Mouse (Mus musculus): ENCODE data around the gene Psmb1. TPM values are rescaled to one million over a fixed set of nuclear protein-coding genes. Genes with fewer than 3 reads are reported as not detected.

The Psmb1 gene
- polyA plus RNA-seq, 1 experiment from 2014 or later, result 223 TPM

DNA sequence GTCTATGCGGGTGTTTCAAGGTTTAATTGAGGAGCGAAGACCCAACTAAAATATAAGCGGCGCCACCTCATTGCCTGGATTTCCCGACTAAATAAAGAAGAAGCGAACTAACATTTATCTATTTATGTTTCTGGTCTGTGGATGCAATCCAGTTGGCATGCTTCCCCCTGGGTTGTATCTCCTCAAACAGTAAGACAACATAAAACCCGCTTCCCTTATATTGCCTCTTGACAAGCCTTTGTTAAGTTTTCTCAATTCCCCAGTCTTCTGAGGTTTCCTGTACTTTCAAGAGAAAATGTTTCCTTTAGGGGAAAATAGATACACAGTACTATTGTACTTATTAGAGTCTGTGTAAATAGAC lies 818 bp downstream of the Psmb1 start:
- H3K36me3 ChIP-seq (ENCODE audit: control insufficient read depth, insufficient read depth, low read length), result peaks cover 7% of the 10 kb centered on the region
- H3K4me3 ChIP-seq (ENCODE audit: low read depth, low read length), result peak overlapping the region; percentile 92
- no peaks in the 10 kb centered on the region for H3K9me3 ChIP-seq (replicated peaks; ENCODE audit: control insufficient read depth, low read length)
- peak overlapping the region; percentile 72 for H3K4me2 ChIP-seq
- WGBS (ENCODE audit: insufficient replicate concordance), result 46% methylated on average over 7 of the region's 7 CpGs
- ATAC-seq (replicated peaks; ENCODE audit: insufficient number of reproducible peaks, low FRiP score, low TSS enrichment), result no peak
- peaks cover 20% of the 10 kb centered on the region for H3K4me1 ChIP-seq (ENCODE audit: control insufficient read depth, insufficient read depth, low read length)
- peak overlapping the region; percentile 88 for H3K9ac ChIP-seq (ENCODE audit: low read depth, low read length)
- H3K27me3 ChIP-seq (ENCODE audit: control insufficient read depth, insufficient read depth, low read length), result no peaks in the 10 kb centered on the region
- 0 out of 2 replicates have a peak overlapping the region, but pooled peaks have one; percentile 90 for H3K27ac ChIP-seq (ENCODE audit: low read depth, low read length)

GRCm38 (mm10) chr17:15497882-15498752 lies 1.4 kb downstream of the Psmb1 start:
- Histone ChIP-seq H3K36me3 (ENCODE audit: control insufficient read depth, insufficient read depth, low read length) (peaks cover 7% of the 10 kb centered on the region), H3K27ac (ENCODE audit: low read depth, low read length) (peak overlapping the region; percentile 90), H3K4me2 (peak overlapping the region; percentile 72), H3K27me3 (ENCODE audit: control insufficient read depth, insufficient read depth, low read length) (no peaks in the 10 kb centered on the region), H3K9ac (ENCODE audit: low read depth, low read length) (peak overlapping the region; percentile 88), H3K4me3 (ENCODE audit: low read depth, low read length) (peak overlapping the region; percentile 92), H3K4me1 (ENCODE audit: control insufficient read depth, insufficient read depth, low read length) (peaks cover 20% of the 10 kb centered on the region), H3K9me3 (replicated peaks; ENCODE audit: control insufficient read depth, low read length) (no peaks in the 10 kb centered on the region)
- peak; percentile 93 for ATAC-seq (replicated peaks; ENCODE audit: insufficient number of reproducible peaks, low FRiP score, low TSS enrichment)
- under 1% methylated on average over 50 of the region's 50 CpGs for WGBS (ENCODE audit: insufficient replicate concordance)

GRCm38 (mm10) chr17:15490542-15490941 lies 9.0 kb downstream of the Psmb1 start:
- ATAC-seq (replicated peaks; ENCODE audit: insufficient number of reproducible peaks, low FRiP score, low TSS enrichment), result no peak
- Histone ChIP-seq H3K27me3 (ENCODE audit: control insufficient read depth, insufficient read depth, low read length) (no peaks in the 10 kb centered on the region), H3K9me3 (replicated peaks; ENCODE audit: control insufficient read depth, low read length) (no peaks in the 10 kb centered on the region), H3K27ac (ENCODE audit: low read depth, low read length) (no peak overlapping the region), H3K4me2 (no peak overlapping the region), H3K4me3 (ENCODE audit: low read depth, low read length) (no peak overlapping the region), H3K36me3 (ENCODE audit: control insufficient read depth, insufficient read depth, low read length) (peaks cover 32% of the 10 kb centered on the region), H3K4me1 (ENCODE audit: control insufficient read depth, insufficient read depth, low read length) (peaks cover 6% of the 10 kb centered on the region), H3K9ac (ENCODE audit: low read depth, low read length) (no peak overlapping the region)
- WGBS (ENCODE audit: insufficient replicate concordance), result 82% methylated on average over 7 of the region's 7 CpGs

- 87% methylated on average over 4 of the region's 4 CpGs for WGBS (ENCODE audit: insufficient replicate concordance)
- no peaks in the 10 kb centered on the region for H3K4me1 ChIP-seq (ENCODE audit: control insufficient read depth, insufficient read depth, low read length)
- no peak overlapping the region for H3K4me2 ChIP-seq
- no peak overlapping the region for H3K27ac ChIP-seq (ENCODE audit: low read depth, low read length)
- H3K36me3 ChIP-seq (ENCODE audit: control insufficient read depth, insufficient read depth, low read length), result peaks cover 47% of the 10 kb centered on the region
- H3K27me3 ChIP-seq (ENCODE audit: control insufficient read depth, insufficient read depth, low read length), result no peaks in the 10 kb centered on the region
- no peaks in the 10 kb centered on the region for H3K9me3 ChIP-seq (replicated peaks; ENCODE audit: control insufficient read depth, low read length)
- no peak for ATAC-seq (replicated peaks; ENCODE audit: insufficient number of reproducible peaks, low FRiP score, low TSS enrichment)
- no peak overlapping the region for H3K9ac ChIP-seq (ENCODE audit: low read depth, low read length)
- no peak overlapping the region for H3K4me3 ChIP-seq (ENCODE audit: low read depth, low read length)
These were observed 26.9 kb downstream of the Psmb1 start for GRCm38 (mm10) chr17:15472671-15473070.

DNA sequence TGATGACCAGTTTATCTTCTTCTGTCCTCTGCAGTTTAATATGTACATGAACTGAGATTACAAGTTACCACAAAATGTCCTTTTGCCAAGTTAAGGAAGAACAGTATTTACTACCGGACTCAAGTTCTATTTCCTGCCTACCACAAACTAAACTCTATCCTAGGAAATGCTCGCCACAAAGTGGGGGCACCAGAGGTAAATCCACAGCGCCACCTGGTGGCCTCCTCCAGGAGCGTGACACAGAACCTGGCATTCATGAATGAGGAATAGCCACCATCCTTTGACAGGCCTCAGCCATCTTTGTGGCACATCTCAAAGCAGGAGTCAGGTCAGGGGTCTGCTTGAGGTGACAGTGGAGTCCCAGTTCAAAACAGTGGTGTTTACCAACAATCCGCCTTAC lies 31.9 kb downstream of the Psmb1 start:
- ATAC-seq (replicated peaks; ENCODE audit: insufficient number of reproducible peaks, low FRiP score, low TSS enrichment), result no peak
- no peak overlapping the region for H3K27ac ChIP-seq (ENCODE audit: low read depth, low read length)
- 19% methylated on average over 5 of the region's 5 CpGs for WGBS (ENCODE audit: insufficient replicate concordance)
- H3K4me2 ChIP-seq, result no peak overlapping the region
- 0 out of 2 replicates have a peak, but pooled peaks cover 6% of the 10 kb centered on the region for H3K4me1 ChIP-seq (ENCODE audit: control insufficient read depth, insufficient read depth, low read length)
- no peak overlapping the region for H3K9ac ChIP-seq (ENCODE audit: low read depth, low read length)
- H3K9me3 ChIP-seq (replicated peaks; ENCODE audit: control insufficient read depth, low read length), result no peaks in the 10 kb centered on the region
- no peaks in the 10 kb centered on the region for H3K27me3 ChIP-seq (ENCODE audit: control insufficient read depth, insufficient read depth, low read length)
- H3K36me3 ChIP-seq (ENCODE audit: control insufficient read depth, insufficient read depth, low read length), result peaks cover 15% of the 10 kb centered on the region
- no peak overlapping the region for H3K4me3 ChIP-seq (ENCODE audit: low read depth, low read length)

DNA sequence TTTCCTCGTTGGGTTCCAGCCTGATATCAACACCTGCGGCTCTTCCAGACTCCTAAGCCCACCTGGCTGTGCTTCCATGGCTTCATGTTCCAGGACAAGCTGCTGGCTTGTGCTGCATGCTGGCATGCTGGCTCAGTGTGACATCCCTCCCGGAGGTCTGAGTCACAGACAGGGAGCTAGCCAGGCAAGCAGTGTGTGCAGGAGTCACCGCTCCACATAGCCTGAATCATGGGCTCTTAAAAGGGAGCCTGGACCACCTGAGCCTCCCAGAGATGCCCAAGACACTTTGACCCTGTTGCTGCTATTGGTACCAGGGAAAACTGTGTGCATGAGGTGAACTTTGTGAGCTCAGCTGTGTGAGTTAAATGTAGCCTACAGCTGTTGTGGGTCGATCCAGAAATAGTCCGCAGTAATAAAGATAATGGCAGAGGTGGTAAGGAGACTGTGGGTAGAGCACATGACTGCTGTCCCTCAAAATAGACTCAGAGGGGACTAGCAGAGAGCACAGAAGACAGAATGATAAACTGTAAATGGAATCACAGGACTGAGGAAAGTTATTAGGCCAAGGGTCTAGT lies 37.5 kb downstream of the Psmb1 start:
- Histone ChIP-seq H3K9me3 (replicated peaks; ENCODE audit: control insufficient read depth, low read length) (no peaks in the 10 kb centered on the region), H3K36me3 (ENCODE audit: control insufficient read depth, insufficient read depth, low read length) (0 out of 2 replicates have a peak, but pooled peaks cover 3% of the 10 kb centered on the region), H3K4me3 (ENCODE audit: low read depth, low read length) (no peak overlapping the region), H3K4me2 (peak overlapping the region; percentile 27), H3K27ac (ENCODE audit: low read depth, low read length) (peak overlapping the region; percentile 90), H3K4me1 (ENCODE audit: control insufficient read depth, insufficient read depth, low read length) (peaks cover 11% of the 10 kb centered on the region), H3K27me3 (ENCODE audit: control insufficient read depth, insufficient read depth, low read length) (no peaks in the 10 kb centered on the region), H3K9ac (ENCODE audit: low read depth, low read length) (0 out of 2 replicates have a peak overlapping the region, but pooled peaks have one; percentile 22)
- peak; percentile 65; the same call in 1 of the 2 replicates for ATAC-seq (replicated peaks; ENCODE audit: insufficient number of reproducible peaks, low FRiP score, low TSS enrichment)
- 66% methylated on average over 6 of the region's 6 CpGs for WGBS (ENCODE audit: insufficient replicate concordance)

- WGBS (ENCODE audit: insufficient replicate concordance), result 76% methylated on average over 4 of the region's 4 CpGs
- Histone ChIP-seq H3K4me1 (ENCODE audit: control insufficient read depth, insufficient read depth, low read length) (peaks cover 11% of the 10 kb centered on the region), H3K27me3 (ENCODE audit: control insufficient read depth, insufficient read depth, low read length) (no peaks in the 10 kb centered on the region), H3K4me3 (ENCODE audit: low read depth, low read length) (no peak overlapping the region), H3K9me3 (replicated peaks; ENCODE audit: control insufficient read depth, low read length) (no peaks in the 10 kb centered on the region), H3K4me2 (no peak overlapping the region), H3K36me3 (ENCODE audit: control insufficient read depth, insufficient read depth, low read length) (0 out of 2 replicates have a peak, but pooled peaks cover 3% of the 10 kb centered on the region), H3K27ac (ENCODE audit: low read depth, low read length) (no peak overlapping the region), H3K9ac (ENCODE audit: low read depth, low read length) (no peak overlapping the region)
- no peak for ATAC-seq (replicated peaks; ENCODE audit: insufficient number of reproducible peaks, low FRiP score, low TSS enrichment)
These were observed 39.8 kb downstream of the Psmb1 start for GRCm38 (mm10) chr17:15459761-15460160.

DNA sequence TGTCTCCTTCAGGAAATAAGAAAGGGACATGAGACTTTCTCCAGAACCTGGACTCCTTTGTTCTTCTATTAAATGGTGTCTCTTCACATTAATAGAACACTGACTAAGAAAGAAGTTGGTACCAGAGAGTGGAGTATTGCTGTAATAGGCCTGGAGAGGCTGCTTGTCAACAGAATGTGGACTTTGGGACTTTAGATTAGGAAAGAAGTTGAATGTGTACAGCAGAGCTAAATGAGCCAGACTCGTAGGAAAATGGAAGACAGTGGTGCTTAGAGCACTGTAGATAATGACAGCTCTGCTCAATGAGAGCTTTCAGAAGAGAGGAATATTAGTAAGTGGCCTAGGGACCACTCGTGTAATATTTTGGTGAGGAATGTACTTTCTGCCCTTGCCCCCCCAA lies 43.0 kb downstream of the Psmb1 start:
- no peaks in the 10 kb centered on the region; the same call in 1 of the 2 replicates for H3K4me1 ChIP-seq (ENCODE audit: control insufficient read depth, insufficient read depth, low read length)
- no peaks in the 10 kb centered on the region for H3K27me3 ChIP-seq (ENCODE audit: control insufficient read depth, insufficient read depth, low read length)
- no peak overlapping the region for H3K4me3 ChIP-seq (ENCODE audit: low read depth, low read length)
- H3K4me2 ChIP-seq, result no peak overlapping the region
- H3K9me3 ChIP-seq (replicated peaks; ENCODE audit: control insufficient read depth, low read length), result no peaks in the 10 kb centered on the region
- 77% methylated on average over 2 of the region's 2 CpGs for WGBS (ENCODE audit: insufficient replicate concordance)
- no peaks in the 10 kb centered on the region for H3K36me3 ChIP-seq (ENCODE audit: control insufficient read depth, insufficient read depth, low read length)
- no peak overlapping the region for H3K9ac ChIP-seq (ENCODE audit: low read depth, low read length)
- H3K27ac ChIP-seq (ENCODE audit: low read depth, low read length), result no peak overlapping the region
- no peak for ATAC-seq (replicated peaks; ENCODE audit: insufficient number of reproducible peaks, low FRiP score, low TSS enrichment)
